Mouse (Mus musculus) MEL (cell line): Measurements from ENCODE around the gene Itga9. TPM values are rescaled to one million over a fixed set of nuclear protein-coding genes. Genes with fewer than 3 reads are reported as not detected.

Experiments
- DNase-seq: peaks from one replicate; pipeline ENCODE4 v3.0.0; 2011; ENCODE audit warnings: low read depth, low spot score
- H3K27ac ChIP-seq: 2 replicates; pipeline ENCODE4 v1.5.1; 2012; ENCODE audit warnings: low read depth, mild to moderate bottlenecking, control low read depth, low read length, moderate library complexity; ENCODE audit not compliant: control insufficient read depth
- H3K27me3 ChIP-seq, 2 experiments: fragments of 150-350 bp in 1 of 2; sonication (generic) in 1 of 2; 2 replicates each; pipeline ENCODE4 v1.6.1; 2012; ENCODE audit warnings: low read length in 2 of 2, mild to moderate bottlenecking in 2 of 2, improper control_type of control experiment in 1 of 2, moderate library complexity in 1 of 2; ENCODE audit not compliant: insufficient read depth in 2 of 2, control insufficient read depth in 1 of 2
- H3K36me3 ChIP-seq, 2 experiments: 2 replicates each; pipeline ENCODE4 v1.6.1; 2012 to 2014; ENCODE audit warnings: low read length in 2 of 2, improper control_type of control experiment in 1 of 2, inconsistent platforms in 1 of 2, mild to moderate bottlenecking in 1 of 2; ENCODE audit not compliant: insufficient read depth in 2 of 2, control insufficient read depth in 1 of 2
- H3K4me1 ChIP-seq, 2 experiments: fragments of 150-350 bp in 1 of 2; sonication (generic) in 1 of 2; 2 replicates each; pipeline ENCODE4 v1.6.1; 2012; ENCODE audit warnings: low read length in 2 of 2, improper control_type of control experiment in 1 of 2, mild to moderate bottlenecking in 1 of 2; ENCODE audit not compliant: insufficient read depth in 2 of 2, control insufficient read depth in 1 of 2
- H3K4me3 ChIP-seq, 2 experiments: fragments of 150-350 bp in 1 of 2; sonication (generic) in 1 of 2; 2 replicates each; pipeline ENCODE4 v1.5.1; 2012; ENCODE audit warnings: low read depth in 2 of 2, low read length in 2 of 2, mild to moderate bottlenecking in 2 of 2, moderate library complexity in 2 of 2, control low read depth in 1 of 2, improper control_type of control experiment in 1 of 2; ENCODE audit not compliant: control insufficient read depth in 1 of 2, insufficient read depth in 1 of 2
- H3K79me2 ChIP-seq: 2 replicates; pipeline ENCODE4 v1.6.1; 2012; ENCODE audit warnings: mild to moderate bottlenecking, low read length, moderate library complexity; ENCODE audit not compliant: control insufficient read depth, poor library complexity, insufficient read depth
- H3K9ac ChIP-seq: 2 replicates; pipeline ENCODE4 v1.6.1; 2012; ENCODE audit warnings: low read depth, mild to moderate bottlenecking, control low read depth, low read length, moderate library complexity; ENCODE audit not compliant: control insufficient read depth, poor library complexity, severe bottlenecking
- H3K9me3 ChIP-seq: fragments of 150-350 bp; sonication (generic); replicated peaks from 2 replicates; pipeline ENCODE4 v1.6.1; 2012; ENCODE audit warnings: mild to moderate bottlenecking, low read length, improper control_type of control experiment, moderate library complexity; ENCODE audit not compliant: insufficient read depth
- BHLHE40 ChIP-seq: IDR thresholded peaks from 2 replicates; pipeline ENCODE4 v1.6.1; 2012; ENCODE audit warnings: low read depth, mild to moderate bottlenecking, inconsistent platforms, low read length, improper control_type of control experiment, borderline replicate concordance
- CHD1 ChIP-seq: IDR thresholded peaks from 2 replicates; pipeline ENCODE4 v1.6.1; 2012; ENCODE audit warnings: low read depth, mild to moderate bottlenecking, inconsistent platforms, low read length, improper control_type of control experiment
- CHD2 ChIP-seq: IDR thresholded peaks from 2 replicates; pipeline ENCODE4 v1.6.1; 2011; ENCODE audit warnings: low read length, improper control_type of control experiment
- E2F4 ChIP-seq: IDR thresholded peaks from 2 replicates; pipeline ENCODE4 v1.6.1; 2011; ENCODE audit warnings: low read depth, low read length, improper control_type of control experiment, borderline replicate concordance
- ETS1 ChIP-seq: IDR thresholded peaks from 2 replicates; pipeline ENCODE4 v1.6.1; 2012; ENCODE audit warnings: low read depth, mild to moderate bottlenecking, inconsistent platforms, low read length, improper control_type of control experiment, moderate library complexity
- GABPA ChIP-seq: IDR thresholded peaks from 2 replicates; pipeline ENCODE4 v1.6.1; 2012; ENCODE audit warnings: low read depth, mild to moderate bottlenecking, inconsistent platforms, low read length, improper control_type of control experiment, moderate library complexity
- MAZ ChIP-seq: IDR thresholded peaks from 2 replicates; pipeline ENCODE4 v1.6.1; 2012; ENCODE audit warnings: low read depth, mild to moderate bottlenecking, inconsistent platforms, low read length, improper control_type of control experiment
- MYC ChIP-seq: IDR thresholded peaks from 2 replicates; pipeline ENCODE4 v1.6.1; 2011; ENCODE audit warnings: low read depth, mild to moderate bottlenecking, low read length, improper control_type of control experiment, moderate library complexity
- NRF1 ChIP-seq: IDR thresholded peaks from 2 replicates; pipeline ENCODE4 v1.6.1; 2014; ENCODE audit warnings: low read depth, mild to moderate bottlenecking, inconsistent platforms, low read length, improper control_type of control experiment, moderate library complexity; ENCODE audit not compliant: poor library complexity, insufficient read depth, severe bottlenecking
- POLR2AphosphoS2 ChIP-seq: IDR thresholded peaks from 2 replicates; pipeline ENCODE4 v1.6.1; 2011; ENCODE audit warnings: low read length, improper control_type of control experiment
- RAD21 ChIP-seq: IDR thresholded peaks from 2 replicates; pipeline ENCODE4 v1.6.1; 2011; ENCODE audit warnings: mild to moderate bottlenecking, low read depth, low read length, improper control_type of control experiment
- RCOR1 ChIP-seq: IDR thresholded peaks from 2 replicates; pipeline ENCODE4 v1.6.1; 2012; ENCODE audit warnings: low read depth, mild to moderate bottlenecking, inconsistent platforms, low read length, improper control_type of control experiment
- TAL1 ChIP-seq: IDR thresholded peaks from 2 replicates; pipeline ENCODE4 v1.6.1; 2012; ENCODE audit warnings: mild to moderate bottlenecking, inconsistent platforms, low read length, moderate library complexity, mixed read lengths
- TBP ChIP-seq: IDR thresholded peaks from 2 replicates; pipeline ENCODE4 v1.8.0; 2011; ENCODE audit warnings: low read depth, low read length, improper control_type of control experiment
- USF1 ChIP-seq: IDR thresholded peaks from 2 replicates; pipeline ENCODE4 v1.6.1; 2014; ENCODE audit warnings: low read depth, mild to moderate bottlenecking, inconsistent platforms, low read length, improper control_type of control experiment, moderate library complexity
- USF2 ChIP-seq, 2 experiments: IDR thresholded peaks; 2 replicates each; pipeline ENCODE4 v1.6.1; 2011 to 2012; ENCODE audit warnings: improper control_type of control experiment in 2 of 2, low read length in 2 of 2, borderline replicate concordance in 1 of 2, inconsistent platforms in 1 of 2, low read depth in 1 of 2, mild to moderate bottlenecking in 1 of 2; ENCODE audit not compliant: insufficient read depth in 1 of 2
- ZC3H11A ChIP-seq: IDR thresholded peaks from 2 replicates; pipeline ENCODE4 v1.6.1; 2012; ENCODE audit warnings: low read depth, mild to moderate bottlenecking, inconsistent platforms, low read length, improper control_type of control experiment
- ZKSCAN1 ChIP-seq: IDR thresholded peaks from 2 replicates; pipeline ENCODE4 v1.6.1; 2012; ENCODE audit warnings: low read depth, mild to moderate bottlenecking, inconsistent platforms, low read length, improper control_type of control experiment, moderate library complexity
- ZMIZ1 ChIP-seq: IDR thresholded peaks from 2 replicates; pipeline ENCODE4 v1.6.1; 2012; ENCODE audit warnings: low read depth, mild to moderate bottlenecking, inconsistent platforms, low read length, improper control_type of control experiment, moderate library complexity
- ZNF384 ChIP-seq: IDR thresholded peaks from 2 replicates; pipeline ENCODE4 v1.6.1; 2012; ENCODE audit warnings: low read depth, mild to moderate bottlenecking, inconsistent platforms, low read length, improper control_type of control experiment
- polyA plus RNA-seq, 2 experiments: library from polyadenylated mRNA; stranded (reverse) in 1 of 2; unstranded in 1 of 2; fragments of >175 nt in 1 of 2; fragments of >200 nt in 1 of 2; gene quantifications; 2 replicates each; pipeline versions ENCODE4 v1.2.1 to v1.2.4; 2012; ENCODE audit warnings: low replicate concordance in 2 of 2, low read depth in 1 of 2; ENCODE audit not compliant: insufficient read length in 2 of 2, insufficient read depth in 1 of 2, missing spikeins in 1 of 2
- total RNA-seq: library from RNA; depleted of rRNA; stranded (reverse); fragments of 300-350 nt; gene quantifications from 2 replicates; pipeline ENCODE4 v1.2.3, GENCODE M21; 2012

Itga9 gene
- total and polyA plus RNA-seq, 3 experiments: 0.19 to 0.21 TPM; not detected in 1

GRCm38 (mm10) chr9:118763203-118763602, 156.7 kb downstream of the Itga9 start:
- H3K27me3 ChIP-seq: no peaks in the 10 kb centered on the region
- H3K9ac ChIP-seq: no peak overlapping the region
- no peaks in the 10 kb centered on the region for H3K9me3 ChIP-seq
- H3K4me1 ChIP-seq: no peaks in the 10 kb centered on the region
- no peaks in the 10 kb centered on the region for H3K36me3 ChIP-seq
- no peaks in the 10 kb centered on the region for H3K79me2 ChIP-seq
- no peak for DNase-seq
- H3K4me3 ChIP-seq: no peak overlapping the region
- TF ChIP-seq GABPA (no peak), E2F4 (no peak), POLR2AphosphoS2 (no peak), MAZ (no peak), USF2 (IDR thresholded peaks at IDR 0.05; ENCODE audit: borderline replicate concordance in 1 of 2, insufficient read depth in 1 of 2, low read depth in 1 of 2, low read length in 2 of 2) (no peak), ETS1 (no peak)
- no peak overlapping the region for H3K27ac ChIP-seq

GRCm38 (mm10) chr9:118763646-118764045, 157.2 kb downstream of the Itga9 start:
- Histone ChIP-seq H3K9me3 (no peaks in the 10 kb centered on the region), H3K36me3 (no peaks in the 10 kb centered on the region), H3K9ac (no peak overlapping the region), H3K27ac (no peak overlapping the region), H3K4me3 (no peak overlapping the region), H3K79me2 (no peaks in the 10 kb centered on the region), H3K27me3 (no peaks in the 10 kb centered on the region), H3K4me1 (no peaks in the 10 kb centered on the region)
- no peak for DNase-seq
- TF ChIP-seq RCOR1 (no peak), USF2 (IDR thresholded peaks at IDR 0.05; ENCODE audit: borderline replicate concordance in 1 of 2, insufficient read depth in 1 of 2, low read depth in 1 of 2, low read length in 2 of 2) (no peak), ZNF384 (no peak), TBP (no peak), TAL1 (no peak), ZC3H11A (no peak), E2F4 (no peak), ZMIZ1 (no peak), NRF1 (no peak), USF1 (no peak), RAD21 (no peak), CHD1 (no peak), ZKSCAN1 (no peak), CHD2 (no peak), BHLHE40 (no peak), ETS1 (no peak), MYC (no peak)
